Mouse (Mus musculus): ENCODE results near the gene Bin2.

Gene Bin2

DNA sequence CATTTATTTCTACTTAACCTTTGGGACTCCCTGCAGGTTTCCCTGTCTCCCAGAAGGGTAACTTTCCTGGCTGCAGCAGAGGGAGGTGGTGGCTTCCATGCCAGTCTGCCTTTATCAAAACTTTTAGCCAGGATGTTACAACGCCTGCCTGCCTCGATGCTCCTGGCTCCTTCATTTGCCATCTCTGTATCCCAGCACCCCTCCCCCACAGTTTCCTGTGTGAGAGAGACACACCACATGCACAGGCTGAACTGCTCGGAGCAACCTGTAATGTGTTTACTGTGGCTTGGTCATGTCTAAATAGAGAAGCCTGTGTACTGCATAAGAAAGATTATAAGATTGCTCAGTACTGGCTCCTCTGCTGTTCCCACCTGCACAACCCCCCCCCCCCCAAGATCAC lies 11.0 kb upstream of the Bin2 start:
- DNase-seq, result no peak

DNA sequence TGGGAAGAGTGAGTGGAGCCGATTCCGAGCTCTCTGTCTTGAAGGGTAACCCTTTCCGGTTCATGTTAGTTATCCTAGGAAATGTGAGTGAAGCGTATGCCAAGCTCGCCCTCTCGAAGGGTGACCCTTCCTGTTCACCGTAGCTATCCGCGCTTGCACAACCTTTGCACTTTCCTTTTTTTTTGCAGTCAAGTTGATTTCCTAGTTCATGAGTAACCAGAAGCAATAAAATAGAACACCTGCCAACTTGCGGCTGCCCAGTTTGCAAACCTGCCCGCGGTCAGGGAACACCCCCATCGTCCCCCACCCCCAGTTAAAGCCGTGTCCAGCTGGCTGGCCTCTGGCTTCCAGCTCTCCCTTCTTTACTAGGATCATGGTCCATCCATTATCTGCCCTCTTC lies 9.7 kb upstream of the Bin2 start:
- DNase-seq, result no peak

DNA sequence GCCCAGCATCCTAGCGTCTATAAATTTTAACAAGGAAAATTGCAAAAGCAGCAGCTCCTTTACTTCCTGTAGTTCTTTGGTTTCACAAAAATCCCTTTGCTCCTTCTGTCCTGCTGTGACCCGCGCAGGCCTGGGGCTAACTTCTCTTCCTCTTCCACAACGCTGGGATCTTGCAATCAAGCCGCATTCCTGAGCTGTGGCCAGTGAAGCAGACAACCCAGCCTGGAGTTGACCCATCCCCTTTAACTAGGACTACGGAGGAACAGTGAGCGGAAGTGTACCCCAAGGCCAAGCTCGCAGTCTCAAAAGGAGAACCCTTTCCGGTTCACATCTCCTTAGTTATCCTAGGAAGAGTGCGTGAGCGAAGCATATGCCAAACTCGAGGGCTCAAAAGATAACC lies 9.2 kb upstream of the Bin2 start:
- DNase-seq, result no peak

DNA sequence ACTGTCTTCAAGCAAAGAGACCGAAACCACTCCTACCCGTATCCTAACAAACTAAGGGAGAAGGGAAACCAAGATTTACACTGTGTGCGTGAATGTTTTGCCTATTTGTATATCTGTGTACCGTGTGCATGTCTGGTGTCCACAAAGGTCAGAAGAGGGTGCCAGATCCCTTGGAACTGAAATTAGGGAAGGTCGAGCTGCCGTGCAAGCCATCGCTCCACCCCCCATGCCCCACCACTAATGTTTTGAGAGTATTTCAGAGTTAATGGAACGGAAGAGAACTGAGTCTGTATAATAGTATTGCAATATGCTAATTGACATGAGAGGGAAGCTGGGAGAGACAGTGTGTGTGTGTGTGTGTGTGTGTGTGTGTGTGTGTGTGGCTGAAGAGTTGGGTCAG lies 8.3 kb upstream of the Bin2 start:
- no peak for DNase-seq

- DNase-seq, result no peak
Observed at GRCm38 (mm10) chr15:100676521-100676920, 7.2 kb upstream of the Bin2 start.

GRCm38 (mm10) chr15:100675486-100675885 lies 6.1 kb upstream of the Bin2 start:
- DNase-seq, result no peak

DNA sequence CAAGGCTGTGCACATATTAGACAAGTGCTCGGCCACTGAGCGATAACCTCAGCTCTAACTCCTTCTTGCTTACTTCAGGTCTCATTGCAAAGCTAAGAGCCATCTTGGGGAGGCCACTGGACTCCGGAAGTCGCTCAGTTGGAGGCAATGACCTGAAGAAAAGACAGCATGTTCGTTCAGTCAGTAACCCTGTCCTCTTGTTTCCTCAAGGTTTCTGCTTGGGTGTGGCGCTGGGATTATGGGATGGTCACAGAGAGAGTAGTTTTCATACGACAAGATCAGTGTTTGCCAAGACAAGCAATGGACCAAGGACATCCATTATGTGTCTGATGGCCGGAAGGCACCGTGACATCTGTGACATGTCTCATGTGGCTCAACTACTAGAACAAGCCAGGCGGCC lies 5.2 kb upstream of the Bin2 start:
- no peak for DNase-seq

DNA sequence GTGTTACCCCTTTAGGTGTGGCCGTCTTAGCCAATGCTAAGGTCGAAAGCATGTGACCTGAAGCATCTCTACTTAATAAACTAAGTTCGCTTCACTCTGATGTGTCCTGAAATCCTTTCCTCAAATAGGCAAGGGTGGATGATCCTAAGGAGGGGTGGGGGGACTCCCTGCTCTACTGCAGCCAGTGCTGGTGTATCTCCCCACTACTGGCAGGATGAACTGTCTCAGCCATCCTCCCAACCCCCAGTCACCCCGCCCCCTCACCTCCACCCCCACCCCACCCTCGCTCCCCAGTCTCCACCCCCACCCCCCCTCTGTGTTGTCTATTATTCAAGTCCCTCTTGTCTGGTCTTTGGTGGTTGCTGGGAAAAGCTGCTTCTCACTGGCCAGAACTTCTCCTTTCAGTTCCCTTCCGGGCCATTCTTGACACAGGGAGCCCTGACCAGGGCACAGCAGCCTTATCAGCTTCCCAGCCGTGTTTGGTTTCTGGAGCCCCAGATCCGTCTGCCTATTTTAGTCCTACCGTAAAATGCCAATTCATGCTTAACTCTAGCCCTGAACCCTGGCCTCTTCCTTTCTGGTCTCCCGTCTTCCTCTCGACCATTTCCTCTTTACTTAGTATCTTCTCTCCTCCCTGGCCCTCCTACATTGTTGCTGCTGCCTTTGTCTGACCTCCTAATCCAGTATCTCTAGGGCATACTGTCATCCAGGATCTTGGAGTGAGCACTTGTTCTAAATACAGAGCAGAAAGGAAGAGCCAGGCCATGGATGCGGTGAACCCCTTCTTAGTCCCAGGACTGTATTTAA lies 4.4 kb upstream of the Bin2 start:
- DNase-seq, result peak; percentile 81

GRCm38 (mm10) chr15:100670833-100671232 lies 1.5 kb upstream of the Bin2 start:
- no peak for DNase-seq

DNA sequence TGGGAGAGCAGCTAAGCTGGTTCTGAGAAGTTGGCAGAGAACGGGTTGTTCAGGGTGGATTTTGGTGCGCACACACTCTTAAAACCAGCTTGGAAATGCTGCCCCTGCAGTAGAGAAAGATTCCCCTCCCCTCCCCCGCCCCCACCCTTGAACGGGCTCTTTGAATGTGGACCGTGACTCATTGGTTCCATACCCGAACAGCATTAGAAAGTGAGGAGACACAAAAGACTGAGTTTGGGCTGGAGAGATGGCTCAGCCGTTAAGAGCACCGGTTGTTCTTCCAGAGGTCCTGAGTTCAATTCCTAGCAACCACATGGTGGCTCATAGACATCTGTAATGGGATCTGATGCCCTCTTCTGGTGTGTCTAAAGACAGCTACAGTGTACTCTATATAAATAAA lies 651 bp upstream of the Bin2 start:
- no peak for DNase-seq

DNA sequence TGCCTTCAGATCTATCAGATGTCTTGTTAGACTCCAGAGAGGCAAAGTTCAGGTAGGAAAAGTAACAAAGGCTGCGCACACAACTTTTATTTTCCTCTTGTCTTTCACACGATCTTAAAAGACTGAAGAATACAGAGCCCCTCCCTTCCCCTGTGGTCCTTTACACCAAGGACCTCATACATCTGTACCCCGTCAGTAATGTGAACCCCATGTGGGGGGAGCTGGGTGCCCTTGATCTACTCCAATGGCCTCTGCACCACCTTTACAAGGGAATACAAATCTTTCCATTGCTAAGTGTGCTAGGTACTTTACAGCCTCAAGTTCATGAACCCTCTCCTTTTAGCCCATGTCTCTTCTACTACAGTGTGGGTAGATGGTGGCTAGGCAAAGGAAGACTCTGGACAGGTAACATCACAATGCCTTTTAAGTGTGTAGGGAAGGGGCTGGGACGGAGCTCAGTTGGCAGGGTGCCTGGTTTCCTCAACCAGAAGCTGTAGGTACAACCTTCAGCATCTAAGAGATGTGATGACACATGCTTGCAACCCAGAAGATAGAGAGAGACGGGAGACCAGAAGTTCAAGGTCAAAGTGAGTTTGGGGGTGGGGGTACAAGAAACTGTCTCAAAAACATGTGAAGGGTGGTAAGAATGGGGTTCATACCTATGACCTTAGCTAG lies 1.3 kb downstream of the Bin2 start:
- DNase-seq, result no peak

DNA sequence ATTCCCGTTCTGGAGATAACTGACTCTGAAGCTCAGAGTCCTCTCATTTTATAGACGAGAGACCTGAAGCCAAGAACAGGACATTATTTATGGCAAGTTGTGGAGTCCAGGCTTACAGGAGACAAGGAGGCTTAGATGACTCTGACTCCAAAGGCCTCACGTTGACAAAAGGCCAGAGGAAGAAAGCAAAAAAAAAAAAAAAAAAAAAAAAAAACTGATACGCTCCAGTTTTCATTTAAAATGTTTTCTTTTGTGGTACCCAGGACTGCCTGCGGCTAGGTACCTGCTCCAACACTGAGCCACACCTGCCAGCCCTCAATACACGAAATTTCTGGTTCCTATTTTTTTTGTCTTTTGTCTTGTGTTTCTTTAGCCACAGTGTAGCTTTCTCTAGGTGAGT lies 1.9 kb downstream of the Bin2 start:
- no peak for DNase-seq

- DNase-seq, result no peak
Observed at GRCm38 (mm10) chr15:100666851-100667250, 2.5 kb downstream of the Bin2 start.

DNA sequence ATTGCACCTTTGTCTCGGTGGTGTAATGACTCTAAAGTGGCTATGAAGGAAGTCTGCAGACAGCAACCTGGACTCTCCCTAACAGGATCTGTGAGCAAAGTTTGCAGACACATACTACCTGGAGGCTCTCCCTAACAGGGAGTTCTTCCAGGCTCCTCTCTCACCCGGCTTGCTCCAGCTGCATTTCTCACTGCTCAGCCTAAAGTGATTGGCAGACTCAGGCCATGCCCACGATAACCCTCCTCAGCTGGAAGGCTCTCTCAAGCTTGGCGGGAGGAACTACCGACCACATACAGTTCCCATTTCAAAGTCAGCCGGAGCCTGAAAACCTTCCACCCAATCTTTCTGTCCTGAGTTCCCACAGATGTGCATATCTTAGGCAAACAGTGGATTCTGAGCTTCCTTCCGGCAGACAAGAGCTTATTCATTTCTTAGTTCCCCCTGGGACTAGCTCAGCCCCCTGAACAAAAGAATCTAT lies 3.1 kb downstream of the Bin2 start:
- DNase-seq, result peak; percentile 31

GRCm38 (mm10) chr15:100665411-100666218 lies 3.7 kb downstream of the Bin2 start:
- no peak for DNase-seq

DNA sequence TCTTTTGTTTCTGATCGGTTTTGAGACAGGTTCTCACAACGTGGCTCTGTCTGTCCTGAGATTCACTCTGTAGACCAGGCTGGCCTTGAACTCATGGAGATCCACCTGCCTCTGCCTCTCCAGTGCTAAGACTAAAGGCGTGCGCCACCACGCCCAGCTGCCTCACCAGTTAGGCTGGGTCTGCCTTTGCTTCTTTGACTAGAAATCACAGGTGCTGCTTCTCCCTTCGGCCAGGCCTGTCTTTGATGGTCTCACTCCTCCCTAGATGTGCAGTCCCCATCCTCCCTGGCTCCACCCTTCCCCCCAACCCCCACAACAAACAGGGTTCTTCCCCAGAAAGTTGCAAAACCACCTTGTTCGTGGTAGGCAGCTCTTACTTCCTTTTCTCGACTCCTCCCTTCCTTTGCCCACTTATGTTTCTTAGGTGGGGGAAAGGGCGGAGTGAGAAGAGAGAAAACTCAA lies 4.5 kb downstream of the Bin2 start:
- peak; percentile 46 for DNase-seq

GRCm38 (mm10) chr15:100660805-100661204 lies 8.5 kb downstream of the Bin2 start:
- DNase-seq, result no peak

DNA sequence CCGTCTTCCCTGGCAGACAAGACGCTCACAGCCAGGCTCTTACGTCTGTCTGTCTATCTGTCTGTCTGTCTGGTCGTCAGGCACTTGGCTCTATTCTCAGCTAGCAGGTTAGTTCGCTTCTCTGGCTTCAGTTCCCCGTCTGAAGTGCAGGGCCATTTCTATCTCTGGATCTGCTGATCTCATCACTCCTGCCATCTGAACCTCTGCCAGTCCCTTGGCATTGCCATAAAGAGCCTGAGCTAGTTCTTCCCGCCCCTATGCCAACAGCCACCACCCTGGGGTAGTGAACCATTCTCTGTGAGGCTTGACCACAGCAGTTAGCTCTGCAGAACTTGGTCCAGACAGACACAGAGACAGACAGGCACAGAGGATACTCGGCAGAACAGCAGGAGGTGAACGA lies 9.0 kb downstream of the Bin2 start:
- peak; percentile 88 for DNase-seq

- DNase-seq, result no peak
Observed at GRCm38 (mm10) chr15:100655201-100655600, 14.2 kb downstream of the Bin2 start.

- no peak for DNase-seq
Observed at GRCm38 (mm10) chr15:100654271-100654670, 15.1 kb downstream of the Bin2 start.

DNA sequence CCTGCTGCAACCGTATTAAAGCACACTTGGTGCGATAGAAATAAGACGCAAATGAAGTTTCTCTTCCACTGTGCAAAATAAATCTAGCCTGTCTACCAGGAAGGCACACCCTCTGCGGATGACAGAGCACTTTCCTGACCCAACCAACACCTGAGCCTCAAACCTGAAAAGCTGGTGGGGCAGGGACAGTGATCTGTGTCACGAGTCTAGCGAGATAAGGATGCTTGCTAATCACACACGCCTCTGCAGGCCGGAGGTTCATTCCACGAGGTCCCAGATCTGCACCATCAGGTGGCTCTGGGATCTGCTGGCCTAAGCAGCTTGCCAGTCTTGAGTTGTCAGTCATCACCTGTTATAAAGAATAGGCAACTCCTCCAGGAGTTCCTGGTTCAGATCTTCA lies 17.7 kb downstream of the Bin2 start:
- DNase-seq, result no peak

DNA sequence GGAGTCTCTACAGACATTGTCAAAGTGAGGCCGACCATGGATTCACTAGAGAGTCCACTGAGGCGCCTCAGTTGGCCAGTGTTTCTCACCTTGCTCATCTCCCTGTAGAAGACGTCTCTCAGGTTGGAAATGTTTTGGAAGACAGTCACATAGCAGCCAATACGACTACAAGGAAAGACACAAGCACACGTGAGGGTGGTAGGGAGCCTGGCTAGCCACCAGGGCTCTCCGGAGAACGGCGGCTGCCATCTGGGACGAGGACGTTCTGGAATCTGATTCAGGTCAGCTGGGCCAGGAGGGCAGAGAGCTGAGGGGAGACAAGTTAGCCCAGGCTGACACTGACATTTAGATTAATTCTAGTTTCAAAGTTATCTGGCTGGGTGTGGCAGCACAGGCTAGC lies 19.2 kb downstream of the Bin2 start:
- DNase-seq, result no peak

GRCm38 (mm10) chr15:100646161-100646560 lies 23.2 kb downstream of the Bin2 start:
- DNase-seq, result no peak

GRCm38 (mm10) chr15:100642451-100642850 lies 26.9 kb downstream of the Bin2 start:
- no peak for DNase-seq

Data from layer of hippocampus, adult 9-11 months (tissue).